Mouse (Mus musculus): ENCODE results near the gene Ksr1. TPM values are rescaled to one million over a fixed set of nuclear protein-coding genes. Genes with fewer than 3 reads are reported as not detected.

Gene Ksr1
- total RNA-seq, 2 experiments from 2014 or later, result 213 to 230 TPM

Other genes with a start within 250 kb of the Ksr1 start
- gene Nos2, start 225.6 kb downstream of the Ksr1 start, total RNA-seq (2021), result under 1 TPM; 0.07 to 0.41 TPM
- gene Lgals9, start 161.5 kb downstream of the Ksr1 start, total RNA-seq (2021), result 1 to 10 TPM; 3.7 to 3.9 TPM
- 10 to 100 TPM; 78.1 to 80.3 TPM for gene Wsb1, start 108.3 kb upstream of the Ksr1 start, total RNA-seq (2021)
- under 1 TPM in 1 of 2 experiments, not detected in 1; 0.48 TPM for gene Gm9964, start 150.5 kb upstream of the Ksr1 start, total RNA-seq (2021)
- 100 to 1,000 TPM; 112 to 116 TPM for gene Nf1, start 193.3 kb upstream of the Ksr1 start, total RNA-seq (2021)